Mouse (Mus musculus) forebrain, postnatal 0 days (tissue): Measurements from ENCODE around the gene Daam1. TPM values are rescaled to one million over a fixed set of nuclear protein-coding genes. Genes with fewer than 3 reads are reported as not detected.

Experiments
- ATAC-seq: fragments of 200-750 bp; cut with Nextera tagmentation; 2 replicates; pipeline ENCODE4 v1.8.0; 2017; ENCODE audit warnings: mild to moderate bottlenecking, moderate library complexity
- DNase-seq: peaks from one replicate; pipeline ENCODE4 v3.0.0-alpha.2; 2015
- H3K27ac ChIP-seq: fragments of 300-500 bp; sonication (generic); 2 replicates; pipeline ENCODE4 v1.5.1; 2014; ENCODE audit warnings: low read depth, mild to moderate bottlenecking, antibody characterized with exemption, low read length, moderate library complexity, mixed read lengths
- H3K27me3 ChIP-seq: fragments of 300-500 bp; sonication (generic); 2 replicates; pipeline ENCODE4 v1.6.1; 2014; ENCODE audit warnings: mild to moderate bottlenecking, low read length, mixed read lengths; ENCODE audit not compliant: insufficient read depth
- H3K36me3 ChIP-seq: fragments of 300-500 bp; sonication (generic); 2 replicates; pipeline ENCODE4 v1.6.1; 2014; ENCODE audit warnings: mild to moderate bottlenecking, moderate library complexity; ENCODE audit not compliant: insufficient read depth
- H3K4me1 ChIP-seq: fragments of 300-500 bp; sonication (generic); 2 replicates; pipeline ENCODE4 v1.6.1; 2014; ENCODE audit warnings: antibody characterized with exemption; ENCODE audit not compliant: insufficient read depth
- H3K4me2 ChIP-seq: fragments of 300-500 bp; sonication (generic); 2 replicates; pipeline ENCODE4 v1.6.1; 2014; ENCODE audit warnings: low read depth, mild to moderate bottlenecking, moderate library complexity
- H3K4me3 ChIP-seq: fragments of 300-500 bp; sonication (generic); 2 replicates; pipeline ENCODE4 v1.5.1; 2014; ENCODE audit warnings: low read depth, low read length, mixed read lengths
- H3K9ac ChIP-seq: fragments of 300-500 bp; sonication (generic); 2 replicates; pipeline ENCODE4 v1.6.1; 2014; ENCODE audit warnings: mild to moderate bottlenecking
- H3K9me3 ChIP-seq: fragments of 300-500 bp; sonication (generic); 2 replicates; pipeline ENCODE4 v1.6.1; 2016; ENCODE audit warnings: low read length
- CTCF ChIP-seq: sonication (generic); IDR thresholded peaks from 2 replicates; pipeline ENCODE4 v1.5.1; 2016; ENCODE audit warnings: antibody characterized with exemption, control low read depth, low read depth
- WGBS: fragments of 180-500 bp; shearing (Covaris S2); extraction: QIAGEN DNeasy Blood & Tissue Kit; methylation state at CpG from one replicate; pipeline ENCODE4 v1.1.7; 2014; 5-methylcytosine and 5-hydroxymethylcytosine counted together
- polyA plus RNA-seq: library from polyadenylated mRNA; unstranded; fragments of >200 nt; fragmentation: Nextera tagmentation; extraction: Ambion mirVana; gene quantifications from 2 replicates; pipeline ENCODE4 v1.2.1, GENCODE M21; 2015
- total RNA-seq: library from RNA; depleted of rRNA; stranded (reverse); fragments of >200 nt; gene quantifications from 2 replicates; pipeline ENCODE4 v1.2.3, GENCODE M21; 2014

Gene Daam1
- total and polyA plus RNA-seq, 2 experiments from 2014 or later = 25.2 to 93.6 TPM

- Histone ChIP-seq H3K9me3 (no peaks in the 10 kb centered on the region), H3K27me3 (no peaks in the 10 kb centered on the region), H3K4me3 (no peak overlapping the region), H3K27ac (no peak overlapping the region), H3K36me3 (0 out of 2 replicates have a peak, but pooled peaks cover 2% of the 10 kb centered on the region), H3K4me1 (no peaks in the 10 kb centered on the region; the same call in 1 of the 2 replicates), H3K9ac (no peak overlapping the region), H3K4me2 (no peak overlapping the region)
- ATAC-seq (no peak), DNase-seq (no peak)
- 60% methylated on average over 5 of the region's 5 CpGs for WGBS
- no peak for TF ChIP-seq CTCF
These were observed 16.7 kb downstream of the Daam1 start for GRCm38 (mm10) chr12:71847617-71848016.

DNA sequence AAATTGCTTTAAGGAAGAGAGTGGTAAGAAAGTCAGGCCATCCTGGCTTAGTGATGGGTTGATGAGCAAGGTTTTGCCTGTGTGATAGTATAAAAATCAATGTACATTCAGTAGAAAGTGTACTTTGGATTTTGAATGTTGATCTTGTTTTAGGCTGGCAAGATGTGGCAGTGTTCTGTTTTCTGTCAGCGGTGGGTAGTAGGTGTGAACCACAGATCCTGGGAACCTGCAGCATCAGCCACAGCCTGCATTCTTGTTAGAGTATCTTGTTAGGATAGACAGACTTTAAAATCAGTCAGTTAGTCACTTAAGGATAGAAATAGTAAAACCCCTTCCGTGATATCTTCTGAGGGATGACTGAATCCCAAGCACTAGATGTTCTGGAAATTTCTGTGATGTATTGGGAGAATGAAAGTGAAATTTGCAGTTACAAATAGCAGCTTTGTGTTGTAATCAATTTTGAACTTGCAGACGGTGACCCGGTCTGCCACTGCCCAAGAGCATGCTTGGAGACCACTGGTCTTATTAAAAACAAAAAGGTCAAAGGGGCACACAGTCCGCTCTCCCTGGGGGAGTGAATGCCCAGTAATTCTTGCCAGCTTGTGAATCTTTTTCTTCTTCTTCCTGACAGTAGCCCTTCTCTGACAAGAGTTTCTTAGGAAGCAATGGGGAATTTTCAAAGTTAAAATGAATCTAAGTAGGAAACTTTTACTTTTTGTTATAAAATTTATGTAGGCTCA lies 17.3 kb downstream of the Daam1 start:
- H3K27me3 ChIP-seq = no peaks in the 10 kb centered on the region
- WGBS = 78% methylated on average over 5 of the region's 5 CpGs
- H3K4me3 ChIP-seq = no peak overlapping the region
- H3K27ac ChIP-seq = no peak overlapping the region
- H3K9me3 ChIP-seq = no peaks in the 10 kb centered on the region
- no peaks in the 10 kb centered on the region; the same call in 1 of the 2 replicates for H3K4me1 ChIP-seq
- ATAC-seq (no peak), DNase-seq (no peak)
- no peak overlapping the region for H3K4me2 ChIP-seq
- H3K36me3 ChIP-seq = 0 out of 2 replicates have a peak, but pooled peaks cover 2% of the 10 kb centered on the region
- TF ChIP-seq CTCF = no peak
- H3K9ac ChIP-seq = no peak overlapping the region

DNA sequence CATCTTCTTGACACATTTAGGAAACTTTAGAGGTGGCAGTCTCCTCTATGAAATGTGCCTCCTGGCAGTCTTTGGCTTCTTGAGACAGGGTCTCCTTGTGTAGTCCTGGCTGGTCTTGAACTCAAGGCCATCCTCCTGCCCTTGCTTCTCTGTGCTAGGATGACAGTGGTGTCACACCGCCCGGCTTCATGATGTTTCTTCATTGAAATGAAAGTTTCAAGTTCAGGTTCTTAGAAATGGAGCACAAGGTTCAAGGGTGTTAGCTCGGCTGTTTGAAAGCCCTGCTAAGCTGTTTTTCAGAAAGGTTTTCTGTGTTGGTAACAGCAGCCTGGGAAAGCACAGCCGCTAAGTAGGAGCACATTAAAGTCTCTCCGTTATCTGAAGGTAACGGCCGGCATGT lies 18.2 kb downstream of the Daam1 start:
- WGBS = 88% methylated on average over 7 of the region's 7 CpGs
- ATAC-seq (no peak), DNase-seq (no peak)
- Histone ChIP-seq H3K27me3 (no peaks in the 10 kb centered on the region), H3K4me2 (no peak overlapping the region), H3K36me3 (0 out of 2 replicates have a peak, but pooled peaks cover 2% of the 10 kb centered on the region), H3K27ac (no peak overlapping the region), H3K9ac (no peak overlapping the region), H3K4me1 (no peaks in the 10 kb centered on the region; the same call in 1 of the 2 replicates), H3K4me3 (no peak overlapping the region), H3K9me3 (no peaks in the 10 kb centered on the region)
- TF ChIP-seq CTCF = no peak

GRCm38 (mm10) chr12:71850135-71850534 lies 19.3 kb downstream of the Daam1 start:
- 0 out of 2 replicates have a peak, but pooled peaks cover 2% of the 10 kb centered on the region for H3K36me3 ChIP-seq
- DNase-seq = no peak
- ATAC-seq = no peak
- WGBS = 93% methylated on average over 5 of the region's 5 CpGs
- H3K4me3 ChIP-seq = no peak overlapping the region
- TF ChIP-seq CTCF = no peak
- no peak overlapping the region for H3K9ac ChIP-seq
- peaks cover 6% of the 10 kb centered on the region for H3K4me1 ChIP-seq
- no peaks in the 10 kb centered on the region for H3K27me3 ChIP-seq
- H3K9me3 ChIP-seq = no peaks in the 10 kb centered on the region
- no peak overlapping the region for H3K27ac ChIP-seq
- H3K4me2 ChIP-seq = no peak overlapping the region

DNA sequence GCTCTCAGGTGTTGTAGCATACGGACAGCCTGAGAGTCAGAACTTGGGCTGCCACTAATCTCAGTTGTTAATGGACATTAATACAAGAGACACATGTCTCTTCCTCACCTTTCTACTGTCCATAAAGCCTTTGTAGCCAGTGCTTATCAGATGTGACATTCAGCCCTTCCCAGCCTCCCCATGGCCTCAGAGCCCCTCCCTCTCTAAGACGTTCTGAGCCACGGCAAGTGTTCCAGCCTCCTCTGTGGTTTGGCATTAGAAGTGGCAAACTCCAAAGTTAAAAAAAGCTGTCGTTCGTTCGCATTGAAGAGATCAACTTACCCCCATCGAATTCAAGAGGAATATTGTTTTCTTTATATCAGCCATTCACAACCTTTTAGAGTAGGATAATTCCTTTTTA lies 21.8 kb downstream of the Daam1 start:
- Histone ChIP-seq H3K9ac (no peak overlapping the region), H3K36me3 (no peaks in the 10 kb centered on the region), H3K4me2 (no peak overlapping the region), H3K9me3 (no peaks in the 10 kb centered on the region), H3K4me3 (no peak overlapping the region), H3K27me3 (no peaks in the 10 kb centered on the region), H3K27ac (no peak overlapping the region), H3K4me1 (peaks cover 12% of the 10 kb centered on the region)
- no peak for TF ChIP-seq CTCF
- DNase-seq (no peak), ATAC-seq (no peak)
- 49% methylated on average over 7 of the region's 7 CpGs for WGBS

GRCm38 (mm10) chr12:71853694-71854093 lies 22.8 kb downstream of the Daam1 start:
- DNase-seq (no peak), ATAC-seq (no peak)
- H3K27ac ChIP-seq = no peak overlapping the region
- H3K9me3 ChIP-seq = no peaks in the 10 kb centered on the region
- H3K27me3 ChIP-seq = no peaks in the 10 kb centered on the region
- H3K9ac ChIP-seq = no peak overlapping the region
- TF ChIP-seq CTCF = no peak
- no peak overlapping the region for H3K4me2 ChIP-seq
- peaks cover 12% of the 10 kb centered on the region for H3K4me1 ChIP-seq
- no peak overlapping the region for H3K4me3 ChIP-seq
- WGBS = 89% methylated on average over 3 of the region's 3 CpGs
- no peaks in the 10 kb centered on the region for H3K36me3 ChIP-seq

GRCm38 (mm10) chr12:71854191-71854590 lies 23.3 kb downstream of the Daam1 start:
- no peak overlapping the region for H3K27ac ChIP-seq
- DNase-seq = no peak
- no peaks in the 10 kb centered on the region for H3K27me3 ChIP-seq
- ATAC-seq = no peak
- no peak overlapping the region for H3K4me3 ChIP-seq
- H3K4me1 ChIP-seq = peaks cover 12% of the 10 kb centered on the region
- no peak overlapping the region for H3K4me2 ChIP-seq
- no peaks in the 10 kb centered on the region for H3K9me3 ChIP-seq
- no peak for TF ChIP-seq CTCF
- H3K9ac ChIP-seq = no peak overlapping the region
- H3K36me3 ChIP-seq = no peaks in the 10 kb centered on the region
- WGBS = 80% methylated on average over 6 of the region's 6 CpGs
